Mouse (Mus musculus): ENCODE data around the gene Dglucy. TPM values are rescaled to one million over a fixed set of nuclear protein-coding genes. Genes with fewer than 3 reads are reported as not detected.

Dglucy gene
- polyA plus RNA-seq, 1 experiment from 2014 or later, result 5.2 TPM

DNA sequence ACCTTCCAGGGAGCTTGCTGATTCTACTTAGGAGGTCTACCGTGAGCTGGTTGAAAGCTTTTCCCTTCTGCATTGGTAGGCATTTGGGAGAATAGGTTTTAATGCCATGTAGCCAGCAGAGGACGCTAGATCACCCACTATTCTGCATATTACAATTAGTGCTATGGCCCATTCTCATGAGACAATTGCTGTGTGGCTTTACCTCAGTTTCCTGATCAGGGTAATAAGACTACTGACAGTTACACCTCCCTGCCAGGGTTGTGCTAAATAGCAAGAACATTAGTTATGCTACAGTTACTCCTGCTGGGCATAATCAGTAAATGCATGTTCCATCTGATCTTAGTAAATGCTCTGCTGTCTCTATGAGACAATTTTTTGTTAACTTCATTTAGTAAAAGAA, 67.0 kb downstream of the Dglucy start:
- no peak for ATAC-seq (ENCODE audit: insufficient number of reproducible peaks, low FRiP score, low TSS enrichment, low read depth)
- Histone ChIP-seq H3K9me3 (replicated peaks) (no peaks in the 10 kb centered on the region), H3K36me3 (no peaks in the 10 kb centered on the region), H3K27ac (replicated peaks) (no peak overlapping the region), H3K9ac (no peak overlapping the region), H3K4me3 (replicated peaks) (no peak overlapping the region), H3K27me3 (no peaks in the 10 kb centered on the region), H3K4me2 (replicated peaks) (no peak overlapping the region), H3K4me1 (no peaks in the 10 kb centered on the region)
- 31% methylated on average over 2 of the region's 2 CpGs for WGBS

GRCm38 (mm10) chr12:100846566-100846965, 67.7 kb downstream of the Dglucy start:
- Histone ChIP-seq H3K4me1 (no peaks in the 10 kb centered on the region), H3K9me3 (replicated peaks) (no peaks in the 10 kb centered on the region), H3K27ac (replicated peaks) (no peak overlapping the region), H3K4me3 (replicated peaks) (no peak overlapping the region), H3K27me3 (no peaks in the 10 kb centered on the region), H3K36me3 (no peaks in the 10 kb centered on the region), H3K4me2 (replicated peaks) (no peak overlapping the region), H3K9ac (no peak overlapping the region)
- no peak for ATAC-seq (ENCODE audit: insufficient number of reproducible peaks, low FRiP score, low TSS enrichment, low read depth)
- 26% methylated on average over 1 of the region's 1 CpGs for WGBS

DNA sequence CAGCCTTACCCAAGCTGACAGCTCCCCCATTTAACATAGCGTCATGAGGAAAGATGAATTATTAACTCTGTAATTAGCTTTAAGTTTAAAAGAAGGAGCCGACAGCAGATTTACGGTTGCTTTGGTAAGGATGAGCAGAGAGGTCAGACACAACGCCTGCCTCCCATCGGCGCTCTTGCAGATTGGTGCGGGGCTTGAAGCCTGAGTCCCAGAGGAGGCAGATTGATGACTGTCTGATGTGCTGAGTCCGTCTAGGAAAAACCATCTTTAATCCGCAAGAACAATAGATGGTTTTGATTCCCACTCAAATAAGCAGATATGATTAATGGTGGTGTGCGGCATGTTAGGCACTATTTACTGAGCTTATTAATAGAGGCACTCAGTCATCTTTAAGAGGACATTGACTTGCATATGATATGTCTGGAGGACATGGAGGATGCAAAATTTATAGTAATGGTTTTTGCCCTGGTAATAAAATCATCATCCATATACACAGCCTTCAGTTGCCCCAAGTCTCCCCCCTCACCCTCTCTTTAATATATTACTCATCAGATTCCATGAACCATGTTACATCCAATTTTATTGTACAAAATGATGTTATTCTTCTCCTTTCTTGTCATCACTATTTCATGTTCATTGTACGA, 68.7 kb downstream of the Dglucy start:
- Histone ChIP-seq H3K36me3 (no peaks in the 10 kb centered on the region), H3K27ac (replicated peaks) (no peak overlapping the region), H3K4me1 (no peaks in the 10 kb centered on the region), H3K27me3 (no peaks in the 10 kb centered on the region), H3K9me3 (replicated peaks) (no peaks in the 10 kb centered on the region), H3K4me2 (replicated peaks) (no peak overlapping the region), H3K4me3 (replicated peaks) (no peak overlapping the region), H3K9ac (no peak overlapping the region)
- ATAC-seq (ENCODE audit: insufficient number of reproducible peaks, low FRiP score, low TSS enrichment, low read depth), result no peak
- WGBS, result 74% methylated on average over 11 of the region's 11 CpGs

DNA sequence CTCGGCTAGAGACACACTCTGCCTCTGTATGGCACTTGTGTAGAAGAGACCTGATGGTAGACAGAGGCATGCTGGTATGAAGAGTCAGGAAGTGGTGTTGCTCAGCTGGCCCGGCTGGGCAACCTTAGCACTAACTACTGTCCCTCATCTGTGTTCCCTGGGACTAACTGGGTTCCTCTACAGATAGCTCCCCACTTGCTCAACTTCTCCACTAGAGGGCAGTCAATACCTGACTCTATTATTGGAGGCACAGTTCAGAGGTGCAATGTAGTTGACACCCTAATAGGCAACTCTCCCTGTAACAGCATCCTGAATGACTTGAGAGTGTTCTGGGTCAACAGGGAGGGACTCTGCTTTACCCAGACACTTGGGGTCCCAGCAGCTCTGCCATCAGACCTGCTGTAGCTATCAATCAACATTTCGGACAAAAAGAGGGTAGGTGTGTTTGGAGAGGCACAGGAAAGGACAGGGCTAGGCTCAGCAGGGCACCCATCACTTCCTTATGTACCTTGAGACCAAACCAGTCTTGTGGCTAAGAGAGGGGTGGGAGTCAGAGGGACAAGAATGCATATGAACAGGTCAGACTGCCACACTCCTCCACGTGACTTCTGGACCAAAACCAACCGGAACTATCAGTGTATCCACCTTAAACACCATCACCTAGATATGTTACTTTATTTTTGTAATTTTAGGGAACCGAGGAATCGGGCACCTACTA, 70.7 kb downstream of the Dglucy start:
- no peaks in the 10 kb centered on the region for H3K9me3 ChIP-seq (replicated peaks)

DNA sequence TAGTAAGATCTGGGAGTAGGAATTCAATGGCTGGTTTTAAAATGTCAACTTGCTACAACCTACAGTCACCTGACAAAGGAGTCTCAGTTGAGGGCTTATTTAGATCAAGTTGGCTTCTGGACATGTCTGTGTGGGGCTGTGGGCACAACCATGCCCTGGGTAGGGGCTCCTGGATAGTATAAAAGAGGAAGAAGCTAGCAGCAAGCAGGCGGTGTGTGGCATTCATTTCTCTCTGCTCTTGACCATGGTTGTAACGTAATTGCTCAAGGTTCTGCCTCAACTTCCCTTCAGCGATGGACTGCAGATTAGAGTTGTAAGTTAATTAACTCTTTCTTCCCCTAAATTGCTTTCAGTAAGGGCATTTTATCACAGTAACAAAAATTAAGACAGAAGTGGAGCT, 73.5 kb downstream of the Dglucy start:
- no peaks in the 10 kb centered on the region for H3K9me3 ChIP-seq (replicated peaks)
- 77% methylated on average over 3 of the region's 3 CpGs for WGBS
- H3K9ac ChIP-seq, result no peak overlapping the region
- H3K27ac ChIP-seq (replicated peaks), result no peak overlapping the region
- no peak overlapping the region for H3K4me3 ChIP-seq (replicated peaks)
- no peaks in the 10 kb centered on the region for H3K36me3 ChIP-seq
- H3K27me3 ChIP-seq, result no peaks in the 10 kb centered on the region
- no peak for ATAC-seq (ENCODE audit: insufficient number of reproducible peaks, low FRiP score, low TSS enrichment, low read depth)
- H3K4me1 ChIP-seq, result no peaks in the 10 kb centered on the region
- no peak overlapping the region for H3K4me2 ChIP-seq (replicated peaks)

More for the DNA sequence above, 70.7 kb downstream of the Dglucy start:
- Histone ChIP-seq H3K27me3 (no peaks in the 10 kb centered on the region), H3K27ac (replicated peaks) (no peak overlapping the region), H3K4me2 (replicated peaks) (no peak overlapping the region), H3K4me3 (replicated peaks) (no peak overlapping the region), H3K4me1 (no peaks in the 10 kb centered on the region), H3K9ac (no peak overlapping the region), H3K36me3 (no peaks in the 10 kb centered on the region)
- WGBS, result 77% methylated on average over 7 of the region's 7 CpGs
- no peak for ATAC-seq (ENCODE audit: insufficient number of reproducible peaks, low FRiP score, low TSS enrichment, low read depth)

DNA sequence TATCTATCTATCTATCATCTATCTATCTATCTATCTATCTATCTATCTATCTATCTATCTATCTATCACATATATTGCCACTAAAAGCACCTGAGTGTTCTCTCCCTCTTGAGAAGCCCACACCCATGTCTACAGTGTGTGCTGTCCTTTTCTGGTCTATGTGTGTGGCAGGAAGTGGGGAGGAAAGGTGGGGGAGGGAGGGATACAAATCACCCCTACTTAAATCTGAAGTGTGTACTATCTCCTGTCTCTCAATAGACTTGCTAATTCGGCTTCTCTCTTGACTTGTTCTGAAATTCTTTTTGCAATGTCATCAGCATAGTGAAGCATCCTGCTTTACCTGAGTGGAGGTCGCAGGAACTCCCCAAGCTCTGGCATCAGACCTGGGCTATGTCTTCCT, 77.5 kb downstream of the Dglucy start:
- WGBS, result 73% methylated on average over 2 of the region's 2 CpGs
- H3K4me1 ChIP-seq, result no peaks in the 10 kb centered on the region
- H3K27me3 ChIP-seq, result no peaks in the 10 kb centered on the region
- H3K4me2 ChIP-seq (replicated peaks), result no peak overlapping the region
- no peaks in the 10 kb centered on the region for H3K9me3 ChIP-seq (replicated peaks)
- H3K27ac ChIP-seq (replicated peaks), result no peak overlapping the region
- H3K9ac ChIP-seq, result no peak overlapping the region
- H3K4me3 ChIP-seq (replicated peaks), result no peak overlapping the region
- no peaks in the 10 kb centered on the region for H3K36me3 ChIP-seq
- no peak for ATAC-seq (ENCODE audit: insufficient number of reproducible peaks, low FRiP score, low TSS enrichment, low read depth)

GRCm38 (mm10) chr12:100857791-100858190, 78.9 kb downstream of the Dglucy start:
- Histone ChIP-seq H3K4me3 (replicated peaks) (no peak overlapping the region), H3K4me1 (no peaks in the 10 kb centered on the region), H3K27ac (replicated peaks) (no peak overlapping the region), H3K9ac (no peak overlapping the region), H3K27me3 (no peaks in the 10 kb centered on the region), H3K9me3 (replicated peaks) (no peaks in the 10 kb centered on the region), H3K36me3 (no peaks in the 10 kb centered on the region), H3K4me2 (replicated peaks) (no peak overlapping the region)
- 58% methylated on average over 7 of the region's 7 CpGs for WGBS
- ATAC-seq (ENCODE audit: insufficient number of reproducible peaks, low FRiP score, low TSS enrichment, low read depth), result no peak

- Histone ChIP-seq H3K9ac (no peak overlapping the region), H3K36me3 (no peaks in the 10 kb centered on the region), H3K9me3 (replicated peaks) (no peaks in the 10 kb centered on the region), H3K27ac (replicated peaks) (no peak overlapping the region), H3K4me3 (replicated peaks) (no peak overlapping the region), H3K27me3 (no peaks in the 10 kb centered on the region), H3K4me2 (replicated peaks) (no peak overlapping the region), H3K4me1 (no peaks in the 10 kb centered on the region)
- no peak for ATAC-seq (ENCODE audit: insufficient number of reproducible peaks, low FRiP score, low TSS enrichment, low read depth)
- 80% methylated on average over 3 of the region's 3 CpGs for WGBS
Observed at GRCm38 (mm10) chr12:100862272-100862671, 83.4 kb downstream of the Dglucy start.

GRCm38 (mm10) chr12:100862856-100863446, 84.1 kb downstream of the Dglucy start:
- 77% methylated on average over 3 of the region's 3 CpGs for WGBS
- Histone ChIP-seq H3K9ac (no peak overlapping the region), H3K4me1 (0 out of 2 replicates have a peak, but pooled peaks cover 2% of the 10 kb centered on the region), H3K27ac (replicated peaks) (no peak overlapping the region), H3K9me3 (replicated peaks) (no peaks in the 10 kb centered on the region), H3K36me3 (no peaks in the 10 kb centered on the region), H3K27me3 (no peaks in the 10 kb centered on the region), H3K4me3 (replicated peaks) (no peak overlapping the region), H3K4me2 (replicated peaks) (no peak overlapping the region)
- no peak for ATAC-seq (ENCODE audit: insufficient number of reproducible peaks, low FRiP score, low TSS enrichment, low read depth)

GRCm38 (mm10) chr12:100865072-100865471, 86.2 kb downstream of the Dglucy start:
- Histone ChIP-seq H3K9me3 (replicated peaks) (no peaks in the 10 kb centered on the region), H3K27me3 (no peaks in the 10 kb centered on the region), H3K4me1 (0 out of 2 replicates have a peak, but pooled peaks cover 6% of the 10 kb centered on the region), H3K36me3 (no peaks in the 10 kb centered on the region), H3K4me3 (replicated peaks) (no peak overlapping the region), H3K27ac (replicated peaks) (no peak overlapping the region), H3K9ac (no peak overlapping the region), H3K4me2 (replicated peaks) (no peak overlapping the region)
- ATAC-seq (ENCODE audit: insufficient number of reproducible peaks, low FRiP score, low TSS enrichment, low read depth), result no peak

DNA sequence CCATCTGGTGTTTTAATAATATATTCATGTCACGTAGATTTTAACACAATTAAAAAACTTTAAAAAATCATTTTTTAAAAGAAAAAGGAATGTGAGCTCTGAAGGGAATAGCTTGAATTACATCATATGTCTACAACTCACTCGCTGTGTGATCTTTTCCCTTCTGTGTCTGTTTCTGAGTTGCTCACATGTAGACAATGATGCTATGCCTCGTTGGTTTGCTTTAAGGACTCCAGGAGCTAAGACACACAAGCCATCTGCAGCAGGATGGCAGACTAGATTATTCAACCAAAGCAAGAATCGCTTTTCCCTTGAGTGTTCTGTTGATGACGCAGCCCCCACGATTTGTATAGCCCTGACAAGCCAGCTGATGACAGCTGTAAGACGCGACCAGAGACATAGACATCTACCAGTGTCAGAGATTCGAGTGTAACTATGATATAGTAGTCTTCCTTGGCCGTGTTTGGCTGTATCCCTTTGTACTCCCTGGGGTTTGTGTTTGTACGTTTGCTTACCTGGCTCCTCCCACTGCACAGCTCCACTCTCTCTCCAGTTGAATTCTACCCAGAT, 86.7 kb downstream of the Dglucy start:
- 0 out of 2 replicates have a peak, but pooled peaks cover 6% of the 10 kb centered on the region for H3K4me1 ChIP-seq
- no peaks in the 10 kb centered on the region for H3K36me3 ChIP-seq
- 64% methylated on average over 11 of the region's 11 CpGs for WGBS
- H3K27me3 ChIP-seq, result no peaks in the 10 kb centered on the region
- H3K4me3 ChIP-seq (replicated peaks), result no peak overlapping the region
- H3K27ac ChIP-seq (replicated peaks), result no peak overlapping the region
- no peak overlapping the region for H3K9ac ChIP-seq
- H3K4me2 ChIP-seq (replicated peaks), result no peak overlapping the region
- ATAC-seq (ENCODE audit: insufficient number of reproducible peaks, low FRiP score, low TSS enrichment, low read depth), result no peak
- no peaks in the 10 kb centered on the region for H3K9me3 ChIP-seq (replicated peaks)
